Mouse (Mus musculus): Measurements from ENCODE around the gene Plppr2. TPM values are rescaled to one million over a fixed set of nuclear protein-coding genes. Genes with fewer than 3 reads are reported as not detected.

Plppr2 gene
- polyA plus RNA-seq, 1 experiment from 2014 or later: 6.6 TPM

DNA sequence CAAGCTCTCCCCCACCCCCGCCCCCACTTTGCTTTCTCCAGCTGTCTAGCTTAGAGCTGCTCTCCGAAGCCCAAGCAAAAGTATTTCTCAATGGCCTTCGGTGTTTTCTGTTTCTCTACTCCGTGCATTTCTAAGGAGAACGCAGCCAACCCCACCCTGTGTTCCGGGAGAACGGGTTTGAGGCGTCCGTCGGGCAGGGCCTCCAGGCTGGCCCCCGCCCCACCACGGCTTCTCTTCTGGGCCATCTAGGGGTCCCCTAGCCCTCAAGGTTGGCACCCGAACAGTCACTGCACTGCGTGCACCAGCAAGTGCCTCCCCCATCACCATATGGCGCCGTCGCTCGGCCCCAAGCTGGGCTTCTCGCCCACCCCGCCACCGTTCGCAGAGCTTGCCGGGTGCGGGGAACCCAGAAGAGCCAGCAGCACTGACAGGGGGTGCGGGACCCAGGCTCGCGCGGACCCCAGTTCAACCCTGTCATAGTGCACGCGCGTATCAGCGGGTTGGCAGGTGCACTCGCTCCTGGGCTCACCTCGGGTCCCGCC, 19.3 kb upstream of the Plppr2 start:
- Histone ChIP-seq H3K27ac (replicated peaks; ENCODE audit: low read depth, low read length) (no peak overlapping the region), H3K4me3 (ENCODE audit: low read depth, low read length) (peak overlapping the region; percentile 60), H3K36me3 (ENCODE audit: control insufficient read depth, insufficient read depth, low read length) (no peaks in the 10 kb centered on the region), H3K27me3 (ENCODE audit: control insufficient read depth, insufficient read depth, low read length) (peaks cover 12% of the 10 kb centered on the region), H3K4me2 (ENCODE audit: low read depth, severe bottlenecking) (peak overlapping the region; percentile 97), H3K9ac (ENCODE audit: low read length) (peak overlapping the region; percentile 53; the same call in 1 of the 2 replicates), H3K9me3 (ENCODE audit: control insufficient read depth, low read length) (no peaks in the 10 kb centered on the region), H3K4me1 (ENCODE audit: control insufficient read depth, insufficient read depth, low read length) (peaks cover 5% of the 10 kb centered on the region)
- WGBS: 2% methylated on average over 35 of the region's 35 CpGs
- no peak for DNase-seq (ENCODE audit: low spot score)
- no peak; the same call in 1 of the 2 replicates for ATAC-seq (ENCODE audit: insufficient number of reproducible peaks, low FRiP score, low TSS enrichment, low read depth)

DNA sequence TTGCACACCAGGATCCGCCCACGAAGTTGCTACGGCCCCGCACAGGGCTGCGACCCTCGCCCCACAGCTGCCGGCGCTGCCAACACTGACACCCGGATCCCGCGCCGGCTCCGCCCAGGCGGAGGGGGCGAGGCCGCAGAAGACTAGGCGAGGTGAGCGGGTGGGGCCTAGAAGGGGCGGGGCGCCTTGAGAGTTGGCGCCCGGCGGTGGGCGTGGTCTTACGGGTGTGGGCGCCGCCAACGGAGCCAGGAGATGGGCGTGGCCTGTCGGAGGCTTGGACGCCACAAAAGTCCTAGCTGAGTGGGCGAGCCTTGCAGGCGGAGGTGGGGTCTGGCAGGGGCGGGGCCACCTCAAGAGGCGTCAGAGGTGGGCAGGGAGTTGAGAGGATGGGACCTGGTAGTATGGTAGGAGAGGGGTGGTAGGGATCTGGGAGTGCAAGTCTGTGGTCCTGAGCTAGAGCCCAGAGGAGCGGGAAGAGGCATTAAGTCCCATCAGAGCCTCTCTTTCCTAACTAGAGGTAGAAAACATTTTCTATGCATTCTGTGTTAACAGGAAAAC, 18.7 kb upstream of the Plppr2 start, which contains the start of gene Rab3d:
TSS of gene Rab3d (minus strand) at position 158 of the 558 bp plus-strand sequence.
- ATAC-seq (ENCODE audit: insufficient number of reproducible peaks, low FRiP score, low TSS enrichment, low read depth): peak; percentile 95
- no peak within 1 kb of the TSS for H3K27ac ChIP-seq (replicated peaks; ENCODE audit: low read depth, low read length)
- peak within 1 kb of the TSS; percentile 53; the same call in 1 of the 2 replicates for H3K9ac ChIP-seq (ENCODE audit: low read length)

GRCm38 (mm10) chr9:21918692-21919384, 18.0 kb upstream of the Plppr2 start:
- H3K27me3 ChIP-seq (ENCODE audit: control insufficient read depth, insufficient read depth, low read length): peaks cover 12% of the 10 kb centered on the region
- no peak for ATAC-seq (ENCODE audit: insufficient number of reproducible peaks, low FRiP score, low TSS enrichment, low read depth)
- peaks cover 5% of the 10 kb centered on the region for H3K4me1 ChIP-seq (ENCODE audit: control insufficient read depth, insufficient read depth, low read length)
- no peak for DNase-seq (ENCODE audit: low spot score)
- peak overlapping the region; percentile 97; the same call in 1 of the 2 replicates for H3K4me2 ChIP-seq (ENCODE audit: low read depth, severe bottlenecking)
- H3K4me3 ChIP-seq (ENCODE audit: low read depth, low read length): 0 out of 2 replicates have a peak overlapping the region, but pooled peaks have one; percentile 60
- H3K9ac ChIP-seq (ENCODE audit: low read length): no peak overlapping the region
- H3K36me3 ChIP-seq (ENCODE audit: control insufficient read depth, insufficient read depth, low read length): no peaks in the 10 kb centered on the region
- H3K9me3 ChIP-seq (ENCODE audit: control insufficient read depth, low read length): no peaks in the 10 kb centered on the region
- 25% methylated on average over 5 of the region's 5 CpGs for WGBS
- H3K27ac ChIP-seq (replicated peaks; ENCODE audit: low read depth, low read length): no peak overlapping the region

More for the DNA sequence above, 18.7 kb upstream of the Plppr2 start, which contains the start of gene Rab3d:
- Histone ChIP-seq H3K36me3 (ENCODE audit: control insufficient read depth, insufficient read depth, low read length) (no peaks in the 10 kb centered on the region), H3K9me3 (ENCODE audit: control insufficient read depth, low read length) (no peaks in the 10 kb centered on the region), H3K4me2 (ENCODE audit: low read depth, severe bottlenecking) (peak within 1 kb of the TSS; percentile 97), H3K27me3 (ENCODE audit: control insufficient read depth, insufficient read depth, low read length) (peaks cover 12% of the 10 kb centered on the region), H3K4me1 (ENCODE audit: control insufficient read depth, insufficient read depth, low read length) (peaks cover 5% of the 10 kb centered on the region), H3K4me3 (ENCODE audit: low read depth, low read length) (peak within 1 kb of the TSS; percentile 60)
- under 1% methylated on average over 36 of the region's 36 CpGs for WGBS
- peak; percentile 97 for DNase-seq (ENCODE audit: low spot score)

GRCm38 (mm10) chr9:21923036-21923435, 13.8 kb upstream of the Plppr2 start:
- Histone ChIP-seq H3K4me1 (ENCODE audit: control insufficient read depth, insufficient read depth, low read length) (0 out of 2 replicates have a peak, but pooled peaks cover 8% of the 10 kb centered on the region), H3K36me3 (ENCODE audit: control insufficient read depth, insufficient read depth, low read length) (peaks cover 3% of the 10 kb centered on the region; the same call in 1 of the 2 replicates), H3K9ac (ENCODE audit: low read length) (no peak overlapping the region), H3K27ac (replicated peaks; ENCODE audit: low read depth, low read length) (no peak overlapping the region), H3K27me3 (ENCODE audit: control insufficient read depth, insufficient read depth, low read length) (no peaks in the 10 kb centered on the region), H3K4me2 (ENCODE audit: low read depth, severe bottlenecking) (no peak overlapping the region), H3K9me3 (ENCODE audit: control insufficient read depth, low read length) (no peaks in the 10 kb centered on the region), H3K4me3 (ENCODE audit: low read depth, low read length) (no peak overlapping the region)
- 87% methylated on average over 4 of the region's 4 CpGs for whole genome bisulfite sequencing
- DNase-seq (ENCODE audit: low spot score): no peak
- ATAC-seq (ENCODE audit: insufficient number of reproducible peaks, low FRiP score, low TSS enrichment, low read depth): no peak

- Histone ChIP-seq H3K4me1 (ENCODE audit: control insufficient read depth, insufficient read depth, low read length) (0 out of 2 replicates have a peak, but pooled peaks cover 8% of the 10 kb centered on the region), H3K4me3 (ENCODE audit: low read depth, low read length) (no peak overlapping the region), H3K4me2 (ENCODE audit: low read depth, severe bottlenecking) (no peak overlapping the region), H3K36me3 (ENCODE audit: control insufficient read depth, insufficient read depth, low read length) (peaks cover 3% of the 10 kb centered on the region; the same call in 1 of the 2 replicates), H3K9me3 (ENCODE audit: control insufficient read depth, low read length) (no peaks in the 10 kb centered on the region), H3K9ac (ENCODE audit: low read length) (no peak overlapping the region), H3K27ac (replicated peaks; ENCODE audit: low read depth, low read length) (no peak overlapping the region), H3K27me3 (ENCODE audit: control insufficient read depth, insufficient read depth, low read length) (no peaks in the 10 kb centered on the region)
- DNase-seq (ENCODE audit: low spot score): no peak
- WGBS: 76% methylated on average over 3 of the region's 3 CpGs
- ATAC-seq (ENCODE audit: insufficient number of reproducible peaks, low FRiP score, low TSS enrichment, low read depth): no peak
These were observed 13.2 kb upstream of the Plppr2 start for GRCm38 (mm10) chr9:21923490-21924098.

GRCm38 (mm10) chr9:21924099-21924493, 12.7 kb upstream of the Plppr2 start:
- DNase-seq (ENCODE audit: low spot score): no peak
- 88% methylated on average over 6 of the region's 6 CpGs for WGBS

GRCm38 (mm10) chr9:21925034-21925433, 11.8 kb upstream of the Plppr2 start:
- Histone ChIP-seq H3K36me3 (ENCODE audit: control insufficient read depth, insufficient read depth, low read length) (peaks cover 3% of the 10 kb centered on the region; the same call in 1 of the 2 replicates), H3K4me1 (ENCODE audit: control insufficient read depth, insufficient read depth, low read length) (0 out of 2 replicates have a peak, but pooled peaks cover 8% of the 10 kb centered on the region), H3K9ac (ENCODE audit: low read length) (no peak overlapping the region), H3K4me3 (ENCODE audit: low read depth, low read length) (no peak overlapping the region), H3K4me2 (ENCODE audit: low read depth, severe bottlenecking) (no peak overlapping the region), H3K9me3 (ENCODE audit: control insufficient read depth, low read length) (no peaks in the 10 kb centered on the region), H3K27me3 (ENCODE audit: control insufficient read depth, insufficient read depth, low read length) (no peaks in the 10 kb centered on the region), H3K27ac (replicated peaks; ENCODE audit: low read depth, low read length) (no peak overlapping the region)
- DNase-seq (ENCODE audit: low spot score) (no peak), ATAC-seq (ENCODE audit: insufficient number of reproducible peaks, low FRiP score, low TSS enrichment, low read depth) (no peak)
- 96% methylated on average over 3 of the region's 3 CpGs for WGBS

More at GRCm38 (mm10) chr9:21924099-21924493, 12.7 kb upstream of the Plppr2 start:
- H3K27me3 ChIP-seq (ENCODE audit: control insufficient read depth, insufficient read depth, low read length): no peaks in the 10 kb centered on the region
- H3K9me3 ChIP-seq (ENCODE audit: control insufficient read depth, low read length): no peaks in the 10 kb centered on the region
- H3K36me3 ChIP-seq (ENCODE audit: control insufficient read depth, insufficient read depth, low read length): peaks cover 3% of the 10 kb centered on the region; the same call in 1 of the 2 replicates
- H3K27ac ChIP-seq (replicated peaks; ENCODE audit: low read depth, low read length): no peak overlapping the region
- H3K9ac ChIP-seq (ENCODE audit: low read length): no peak overlapping the region
- H3K4me2 ChIP-seq (ENCODE audit: low read depth, severe bottlenecking): no peak overlapping the region
- no peak for ATAC-seq (ENCODE audit: insufficient number of reproducible peaks, low FRiP score, low TSS enrichment, low read depth)
- 0 out of 2 replicates have a peak, but pooled peaks cover 8% of the 10 kb centered on the region for H3K4me1 ChIP-seq (ENCODE audit: control insufficient read depth, insufficient read depth, low read length)
- H3K4me3 ChIP-seq (ENCODE audit: low read depth, low read length): no peak overlapping the region

- 0 out of 2 replicates have a peak, but pooled peaks cover 8% of the 10 kb centered on the region for H3K4me1 ChIP-seq (ENCODE audit: control insufficient read depth, insufficient read depth, low read length)
- no peaks in the 10 kb centered on the region for H3K9me3 ChIP-seq (ENCODE audit: control insufficient read depth, low read length)
- H3K4me3 ChIP-seq (ENCODE audit: low read depth, low read length): no peak overlapping the region
- no peaks in the 10 kb centered on the region for H3K27me3 ChIP-seq (ENCODE audit: control insufficient read depth, insufficient read depth, low read length)
- DNase-seq (ENCODE audit: low spot score): no peak
- no peak overlapping the region for H3K9ac ChIP-seq (ENCODE audit: low read length)
- no peak overlapping the region for H3K27ac ChIP-seq (replicated peaks; ENCODE audit: low read depth, low read length)
- no peak for ATAC-seq (ENCODE audit: insufficient number of reproducible peaks, low FRiP score, low TSS enrichment, low read depth)
- peaks cover 3% of the 10 kb centered on the region; the same call in 1 of the 2 replicates for H3K36me3 ChIP-seq (ENCODE audit: control insufficient read depth, insufficient read depth, low read length)
- H3K4me2 ChIP-seq (ENCODE audit: low read depth, severe bottlenecking): no peak overlapping the region
- WGBS: 93% methylated on average over 1 of the region's 1 CpGs
These were observed 11.3 kb upstream of the Plppr2 start for GRCm38 (mm10) chr9:21925506-21925905.
